In the genomic region with DNA sequence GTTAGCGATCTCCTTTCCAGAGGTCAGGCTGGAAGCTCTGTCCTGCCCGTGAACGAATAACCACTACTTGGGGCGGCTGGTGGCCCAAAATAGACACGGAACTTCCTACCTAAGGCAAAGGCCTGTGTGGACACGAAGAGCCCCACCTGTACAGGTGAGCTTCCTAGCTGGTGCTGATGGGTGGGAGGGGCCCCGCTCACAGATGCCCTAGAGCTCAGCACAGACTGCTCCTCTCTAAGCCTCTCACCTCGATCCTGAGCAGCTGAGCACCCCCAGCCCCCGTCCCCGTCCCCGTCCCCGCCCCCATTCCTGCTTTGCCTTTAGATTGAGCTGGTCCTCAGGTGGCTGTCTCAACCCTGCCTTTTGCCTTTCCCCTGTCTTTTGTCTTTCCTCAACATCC, we compare ENCODE assay signal across 16 mouse cellular contexts. TPM values are rescaled to one million over a fixed set of nuclear protein-coding genes. Genes with fewer than 3 reads are reported as not detected.
DNase-seq lines count a peak whose midpoint lies in the region; ATAC-seq lines count a peak whose summit lies in the region.
"Had no signal": no experiment of that assay in that cellular context is flagged by ENCODE, and none has a peak within 500 bp of the region (broad histone marks: within the 10 kb centered on the region; RNA-seq: fewer than 3 reads in every experiment).

No protein-coding gene starts in this region.

- ATAC-seq in forebrain, embryonic 14.5 days = no peak
- ATAC-seq in forebrain, embryonic 15.5 days (replicated peaks) = no peak
- ATAC-seq in neural tube, embryonic 12.5 days (ENCODE audit: low FRiP score, low read depth) = no peak
- ATAC-seq in neural tube, embryonic 15.5 days (ENCODE audit: low FRiP score) = no peak
- ATAC-seq in limb, embryonic 12.5 days (ENCODE audit: insufficient number of reproducible peaks, insufficient read depth, low FRiP score, low TSS enrichment, low read depth) = peak; percentile 52; the same call in 1 of the 2 replicates
- peak; percentile 15; the same call in 1 of the 2 replicates for ATAC-seq in neural tube, embryonic 13.5 days (ENCODE audit: low read depth)

- H3K27me3 ChIP-seq in forebrain, embryonic 14.5 days (replicated peaks; ENCODE audit: control insufficient read depth, insufficient read depth, low read length) = no peaks in the 10 kb centered on the region
- H3K27me3 ChIP-seq in forebrain, embryonic 15.5 days = no peaks in the 10 kb centered on the region
- H3K27me3 ChIP-seq in neural tube, embryonic 12.5 days (replicated peaks) = no peaks in the 10 kb centered on the region
- H3K27me3 ChIP-seq in neural tube, embryonic 15.5 days (replicated peaks) = no peaks in the 10 kb centered on the region
- no peaks in the 10 kb centered on the region for H3K27me3 ChIP-seq in limb, embryonic 12.5 days
- no peaks in the 10 kb centered on the region for H3K27me3 ChIP-seq in neural tube, embryonic 13.5 days
- H3K27me3 ChIP-seq: stomach, embryonic 15.5 days had no signal

- 33% methylated on average over 12 of the region's 12 CpGs for WGBS in forebrain, embryonic 14.5 days
- WGBS in forebrain, embryonic 15.5 days = 39% methylated on average over 12 of the region's 12 CpGs
- WGBS in neural tube, embryonic 12.5 days = 19% methylated on average over 12 of the region's 12 CpGs
- 29% methylated on average over 7 of the region's 12 CpGs for WGBS in neural tube, embryonic 15.5 days
- WGBS in limb, embryonic 12.5 days = 15% methylated on average over 12 of the region's 12 CpGs
- WGBS in neural tube, embryonic 13.5 days = 37% methylated on average over 12 of the region's 12 CpGs

- H3K9ac ChIP-seq in forebrain, embryonic 14.5 days (ENCODE audit: low read length) = peak overlapping the region; percentile 13; the same call in 1 of the 2 replicates
- no peak overlapping the region for H3K9ac ChIP-seq in forebrain, embryonic 15.5 days (replicated peaks)
- no peak overlapping the region for H3K9ac ChIP-seq in neural tube, embryonic 12.5 days
- no peak overlapping the region for H3K9ac ChIP-seq in neural tube, embryonic 15.5 days (replicated peaks)
- H3K9ac ChIP-seq in limb, embryonic 12.5 days (replicated peaks) = 0 out of 2 replicates have a peak overlapping the region, but pooled peaks have one; percentile 23
- H3K9ac ChIP-seq in neural tube, embryonic 13.5 days = no peak overlapping the region
- H3K9ac ChIP-seq: stomach, embryonic 15.5 days had no signal

- no peak overlapping the region for H3K4me2 ChIP-seq in forebrain, embryonic 14.5 days (ENCODE audit: low read length)
- H3K4me2 ChIP-seq in forebrain, embryonic 15.5 days (replicated peaks) = no peak overlapping the region
- H3K4me2 ChIP-seq in neural tube, embryonic 12.5 days (replicated peaks) = peak overlapping the region; percentile 44
- H3K4me2 ChIP-seq in neural tube, embryonic 15.5 days = no peak overlapping the region
- peak overlapping the region; percentile 54 for H3K4me2 ChIP-seq in limb, embryonic 12.5 days
- peak overlapping the region; percentile 33; the same call in 1 of the 2 replicates for H3K4me2 ChIP-seq in neural tube, embryonic 13.5 days

- no peak for DNase-seq in forebrain, embryonic 14.5 days (ENCODE audit: low spot score)
- DNase-seq in embryo, embryonic 11 days = no peak
- no peak for DNase-seq in spleen, adult 18-20 months
- DNase-seq: adrenal gland, adult 2 months; cerebellum, adult 9-10 months; gastrocnemius, postnatal 25 days; left cerebral cortex, postnatal 4 days; lung, adult 2 months; thymus, postnatal 36 days had no signal

- no peak overlapping the region for H3K27ac ChIP-seq in forebrain, embryonic 14.5 days (ENCODE audit: low read depth, low read length)
- no peak overlapping the region for H3K27ac ChIP-seq in forebrain, embryonic 15.5 days (replicated peaks)
- H3K27ac ChIP-seq in neural tube, embryonic 12.5 days = no peak overlapping the region
- H3K27ac ChIP-seq in neural tube, embryonic 15.5 days (replicated peaks) = no peak overlapping the region
- H3K27ac ChIP-seq in limb, embryonic 12.5 days = peak overlapping the region; percentile 81
- no peak overlapping the region for H3K27ac ChIP-seq in neural tube, embryonic 13.5 days (replicated peaks)
- H3K27ac ChIP-seq: kidney, postnatal 0 days had no signal

- H3K4me3 ChIP-seq in forebrain, embryonic 14.5 days (ENCODE audit: low read depth, low read length) = no peak overlapping the region
- no peak overlapping the region for H3K4me3 ChIP-seq in forebrain, embryonic 15.5 days
- H3K4me3 ChIP-seq in neural tube, embryonic 12.5 days = no peak overlapping the region
- H3K4me3 ChIP-seq in neural tube, embryonic 15.5 days (replicated peaks) = no peak overlapping the region
- H3K4me3 ChIP-seq in limb, embryonic 12.5 days (replicated peaks) = peak overlapping the region; percentile 19
- H3K4me3 ChIP-seq in neural tube, embryonic 13.5 days = no peak overlapping the region
- H3K4me3 ChIP-seq: stomach, embryonic 15.5 days had no signal

- peaks cover 3% of the 10 kb centered on the region; the same call in 1 of the 2 replicates for H3K9me3 ChIP-seq in forebrain, embryonic 14.5 days (replicated peaks; ENCODE audit: control insufficient read depth, low read length)
- H3K9me3 ChIP-seq in forebrain, embryonic 15.5 days = 0 out of 2 replicates have a peak, but pooled peaks cover 9% of the 10 kb centered on the region
- H3K9me3 ChIP-seq in neural tube, embryonic 12.5 days = peaks cover 13% of the 10 kb centered on the region
- 0 out of 2 replicates have a peak, but pooled peaks cover 5% of the 10 kb centered on the region for H3K9me3 ChIP-seq in neural tube, embryonic 15.5 days (replicated peaks)
- peaks cover 18% of the 10 kb centered on the region for H3K9me3 ChIP-seq in limb, embryonic 12.5 days
- peaks cover 11% of the 10 kb centered on the region for H3K9me3 ChIP-seq in neural tube, embryonic 13.5 days
- H3K9me3 ChIP-seq: stomach, embryonic 15.5 days had no signal

- peaks cover 7% of the 10 kb centered on the region; the same call in 1 of the 2 replicates for H3K4me1 ChIP-seq in forebrain, embryonic 14.5 days (ENCODE audit: control insufficient read depth, insufficient read depth, low read length)
- peaks cover 21% of the 10 kb centered on the region for H3K4me1 ChIP-seq in forebrain, embryonic 15.5 days
- H3K4me1 ChIP-seq in neural tube, embryonic 12.5 days = peaks cover 11% of the 10 kb centered on the region
- peaks cover 24% of the 10 kb centered on the region for H3K4me1 ChIP-seq in neural tube, embryonic 15.5 days
- peaks cover 24% of the 10 kb centered on the region for H3K4me1 ChIP-seq in limb, embryonic 12.5 days (replicated peaks)
- peaks cover 23% of the 10 kb centered on the region for H3K4me1 ChIP-seq in neural tube, embryonic 13.5 days (replicated peaks)

- no peaks in the 10 kb centered on the region for H3K36me3 ChIP-seq in forebrain, embryonic 14.5 days (ENCODE audit: control insufficient read depth, insufficient read depth, low read length)
- no peaks in the 10 kb centered on the region for H3K36me3 ChIP-seq in forebrain, embryonic 15.5 days
- no peaks in the 10 kb centered on the region for H3K36me3 ChIP-seq in neural tube, embryonic 12.5 days
- H3K36me3 ChIP-seq in neural tube, embryonic 15.5 days = no peaks in the 10 kb centered on the region
- 0 out of 2 replicates have a peak, but pooled peaks cover 8% of the 10 kb centered on the region for H3K36me3 ChIP-seq in limb, embryonic 12.5 days
- no peaks in the 10 kb centered on the region for H3K36me3 ChIP-seq in neural tube, embryonic 13.5 days
- H3K36me3 ChIP-seq: stomach, embryonic 15.5 days had no signal

RNA-seq across cellular contexts. Expression of gene Rpl14, which starts 32.7 kb away (rescaled TPM):
- polyA plus RNA-seq in forebrain, embryonic 14.5 days (2014; fragmentation: Nextera tagmentation; extraction: Ambion mirVana) = 510 and 595 TPM in 2 replicates
- 406 and 432 TPM in 2 replicates for polyA plus RNA-seq in forebrain, embryonic 15.5 days (2015; fragmentation: Nextera tagmentation; extraction: Ambion mirVana)
- polyA plus RNA-seq in neural tube, embryonic 12.5 days (2016; fragmentation: Nextera tagmentation; extraction: Ambion mirVana) = 538 and 558 TPM in 2 replicates
- 431 and 489 TPM in 2 replicates for polyA plus RNA-seq in neural tube, embryonic 15.5 days (2015; fragmentation: Nextera tagmentation; extraction: Ambion mirVana)
- polyA plus RNA-seq in limb, embryonic 12.5 days (2016; fragmentation: Nextera tagmentation; extraction: Ambion mirVana) = 805 and 832 TPM in 2 replicates
- polyA plus RNA-seq in neural tube, embryonic 13.5 days (2015; fragmentation: Nextera tagmentation; extraction: Ambion mirVana) = 434 and 497 TPM in 2 replicates

Comparison
In these comparisons a context has a peak if more than half of its experiments do, and no peak if none do; other contexts are left out.
1. ATAC-seq: peak in limb, embryonic 12.5 days (single experiment) and neural tube, embryonic 13.5 days (single experiment); none in forebrain, embryonic 14.5 days (single experiment), forebrain, embryonic 15.5 days (single experiment), neural tube, embryonic 12.5 days (single experiment) and neural tube, embryonic 15.5 days (single experiment).
2. H3K4me2 ChIP-seq: peak in neural tube, embryonic 12.5 days (single experiment), limb, embryonic 12.5 days (single experiment) and neural tube, embryonic 13.5 days (single experiment); none in forebrain, embryonic 14.5 days (single experiment), forebrain, embryonic 15.5 days (single experiment) and neural tube, embryonic 15.5 days (single experiment).
3. H3K9ac ChIP-seq: peak in forebrain, embryonic 14.5 days (single experiment) and limb, embryonic 12.5 days (single experiment); none in forebrain, embryonic 15.5 days (single experiment), neural tube, embryonic 12.5 days (single experiment), neural tube, embryonic 15.5 days (single experiment) and neural tube, embryonic 13.5 days (single experiment).